Mouse (Mus musculus) gastrocnemius, adult 2 months (tissue): ENCODE data around the gene Cbarp. TPM values are rescaled to one million over a fixed set of nuclear protein-coding genes. Genes with fewer than 3 reads are reported as not detected.

Source experiments
- DNase-seq: peaks from one replicate; pipeline ENCODE4 v3.0.0; 2022
- H3K27ac ChIP-seq: fragments of 200-600 bp; 2 replicates; pipeline ENCODE4 v1.8.1; 2022; ENCODE audit warnings: mild to moderate bottlenecking
- H3K4me3 ChIP-seq: fragments of 200-600 bp; 2 replicates; pipeline ENCODE4 v1.8.1; 2022; ENCODE audit warnings: mild to moderate bottlenecking, moderate library complexity
- CTCF ChIP-seq: fragments of 200-600 bp; IDR thresholded peaks from 2 replicates; pipeline ENCODE4 v1.8.1; 2022; ENCODE audit warnings: antibody characterized with exemption, mild to moderate bottlenecking, moderate library complexity
- intact Hi-C: fragments of 180-260 bp; cut with DNase I; formaldehyde crosslinking; loops from one replicate; pipeline ENCODE4 v1.15.1; 2025
- total RNA-seq, 2 experiments: library from RNA; stranded (reverse); gene quantifications; 2 replicates each; pipeline ENCODE4 v1.2.3; 2021

Cbarp gene
- total RNA-seq, 2 experiments from 2014 or later = 1.8 to 2.3 TPM

DNA sequence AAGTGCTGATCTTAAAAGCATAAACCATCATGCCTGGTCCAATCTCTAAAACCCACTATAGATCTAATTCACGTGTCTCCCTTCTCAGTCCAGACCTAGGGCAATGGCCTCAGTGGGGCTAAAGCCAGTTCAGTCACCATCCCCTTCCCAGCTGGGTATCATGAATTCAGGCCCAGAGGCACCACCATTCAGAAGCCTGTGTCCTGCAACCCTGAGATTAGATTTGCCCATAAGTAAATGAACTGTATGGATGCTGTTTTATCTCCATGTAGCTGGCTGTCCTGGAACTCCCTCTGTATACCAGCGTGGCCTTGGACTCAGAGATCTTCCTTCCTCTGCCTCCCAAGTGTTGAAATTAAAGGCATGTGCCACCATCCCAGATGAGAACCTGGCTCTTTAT lies 37.6 kb downstream of the Cbarp start:
- H3K4me3 ChIP-seq = peak overlapping the region; percentile 95
- DNase-seq = no peak
- H3K27ac ChIP-seq = peak overlapping the region; percentile 94
- no peak for TF ChIP-seq CTCF
- intact Hi-C loops = no loop called here

DNA sequence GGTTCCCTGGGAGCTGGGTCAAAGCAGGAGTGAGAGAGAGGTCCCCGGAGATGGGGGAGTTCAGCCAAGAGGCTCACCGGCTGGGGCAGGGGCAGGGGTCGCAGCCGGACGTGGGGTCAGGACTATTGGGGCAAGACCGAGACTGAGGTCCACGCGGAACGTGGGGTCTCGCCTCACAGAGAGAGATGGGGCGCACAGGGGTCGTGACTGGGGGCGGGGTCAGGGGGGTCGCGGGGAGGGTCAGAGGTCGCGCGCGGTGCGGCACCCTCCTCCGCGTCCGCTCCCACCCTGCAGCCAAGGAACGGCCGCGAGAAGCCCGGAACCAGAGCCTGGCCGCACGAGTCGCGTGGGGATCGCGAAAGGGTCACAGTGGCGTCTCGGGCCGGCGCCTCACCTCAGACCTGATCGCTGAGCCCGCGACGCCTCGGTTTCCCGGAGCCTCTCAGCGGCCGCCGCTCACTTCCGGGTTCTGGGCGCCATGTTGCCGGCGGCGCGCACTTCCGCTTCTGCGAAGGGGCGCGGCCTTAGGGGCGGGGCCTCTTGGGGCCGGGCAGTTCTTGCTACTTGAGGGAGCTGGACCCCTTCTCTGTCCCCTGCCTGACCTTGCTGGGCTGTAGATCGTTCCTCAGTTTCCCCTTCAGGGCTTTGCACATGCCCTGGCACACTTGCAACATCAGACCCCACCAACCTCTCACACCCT lies 38.3 kb downstream of the Cbarp start:
- DNase-seq = peak; percentile 93
- TF ChIP-seq CTCF = no peak
- Histone ChIP-seq H3K27ac (peak overlapping the region; percentile 94), H3K4me3 (peak overlapping the region; percentile 95)
- intact Hi-C loops = no loop called here

DNA sequence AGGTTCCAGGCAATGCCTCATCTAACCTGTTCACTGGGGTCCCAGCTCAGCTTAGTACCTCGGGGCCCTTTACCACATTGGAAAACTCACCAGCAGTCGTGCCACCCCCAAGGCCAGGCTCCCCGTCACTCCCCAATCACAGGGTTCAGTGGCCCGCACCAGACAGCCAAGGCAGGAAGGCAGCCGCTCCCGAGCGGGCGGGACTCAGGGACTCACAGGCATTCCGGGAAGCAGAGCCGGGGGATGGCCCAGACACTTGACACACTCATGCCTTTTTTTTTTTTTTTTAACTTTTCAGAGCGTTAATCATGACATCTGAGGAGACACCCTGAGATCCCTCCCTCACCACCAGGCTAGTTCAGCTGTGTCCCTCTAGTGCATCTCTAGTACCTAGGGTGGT lies 39.7 kb downstream of the Cbarp start:
- peak overlapping the region; percentile 94; the same call in 1 of the 2 replicates for H3K27ac ChIP-seq
- intact Hi-C loops = no loop called here
- peak overlapping the region; percentile 95 for H3K4me3 ChIP-seq
- no peak for DNase-seq
- TF ChIP-seq CTCF = no peak

DNA sequence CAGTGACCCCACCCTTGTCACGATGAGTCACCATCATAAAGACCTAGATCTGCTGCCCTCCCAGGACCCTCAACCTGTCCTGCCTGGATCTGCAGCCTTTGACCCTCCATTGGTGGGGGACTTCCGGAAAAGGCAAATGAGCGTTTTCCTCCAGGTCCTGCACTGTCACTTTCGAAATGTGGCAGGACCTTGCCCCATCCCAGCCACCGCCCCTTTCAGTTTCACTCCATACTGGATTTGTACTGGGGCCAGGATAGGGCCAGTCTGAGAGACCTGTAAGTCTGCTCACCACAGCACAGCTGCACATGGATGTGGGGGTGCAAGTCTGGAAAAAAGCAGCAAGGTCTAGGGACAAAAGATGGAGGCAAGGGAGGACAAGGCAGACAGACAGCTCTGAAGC lies 42.0 kb downstream of the Cbarp start:
- Histone ChIP-seq H3K27ac (no peak overlapping the region), H3K4me3 (no peak overlapping the region)
- no peak for TF ChIP-seq CTCF
- intact Hi-C loops = no loop called here
- no peak for DNase-seq

DNA sequence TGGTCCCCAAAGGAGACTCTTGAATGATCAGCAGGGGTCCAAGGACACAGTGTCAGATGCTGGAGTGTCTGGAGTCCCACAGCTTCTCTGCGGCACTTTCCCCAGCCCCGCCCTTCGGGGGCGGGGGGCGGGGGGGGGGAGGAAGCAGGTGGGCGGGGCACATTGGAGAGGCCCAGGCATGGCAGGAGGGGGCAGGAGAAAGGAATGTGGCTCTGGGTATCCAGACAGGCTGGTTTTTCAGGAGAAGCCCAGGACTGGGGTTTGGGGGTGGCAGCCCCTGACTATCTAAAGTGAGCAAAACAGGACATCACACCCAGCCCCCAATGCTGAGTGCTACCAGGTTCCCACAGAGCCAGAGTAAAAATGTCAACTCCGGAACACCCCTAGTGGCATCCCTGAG lies 43.4 kb downstream of the Cbarp start:
- DNase-seq = no peak
- no peak for TF ChIP-seq CTCF
- no peak overlapping the region for H3K4me3 ChIP-seq
- intact Hi-C loops = no loop called here
- H3K27ac ChIP-seq = no peak overlapping the region

DNA sequence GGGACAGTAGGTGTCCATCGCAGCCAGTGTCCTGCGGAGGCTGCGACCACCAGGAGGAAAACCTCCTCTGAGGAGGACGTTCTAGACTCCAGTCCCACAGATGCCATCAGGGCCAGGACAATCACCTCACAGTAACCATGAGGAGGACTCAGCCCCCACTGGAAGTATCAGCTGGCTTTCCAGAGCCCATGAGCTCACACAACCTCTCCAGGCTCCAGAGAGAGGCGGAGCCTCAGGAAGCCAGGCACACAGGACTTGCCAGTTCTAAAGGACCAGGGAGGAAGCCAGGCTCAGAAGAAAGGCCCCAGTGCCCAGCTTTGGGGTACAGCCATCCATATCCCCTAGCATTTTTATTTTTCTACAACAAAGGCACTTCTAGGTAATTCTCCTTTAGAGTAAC lies 45.1 kb downstream of the Cbarp start:
- H3K27ac ChIP-seq = peak overlapping the region; percentile 54
- TF ChIP-seq CTCF = no peak
- intact Hi-C loops = no loop called here
- peak; percentile 50 for DNase-seq
- no peak overlapping the region for H3K4me3 ChIP-seq

DNA sequence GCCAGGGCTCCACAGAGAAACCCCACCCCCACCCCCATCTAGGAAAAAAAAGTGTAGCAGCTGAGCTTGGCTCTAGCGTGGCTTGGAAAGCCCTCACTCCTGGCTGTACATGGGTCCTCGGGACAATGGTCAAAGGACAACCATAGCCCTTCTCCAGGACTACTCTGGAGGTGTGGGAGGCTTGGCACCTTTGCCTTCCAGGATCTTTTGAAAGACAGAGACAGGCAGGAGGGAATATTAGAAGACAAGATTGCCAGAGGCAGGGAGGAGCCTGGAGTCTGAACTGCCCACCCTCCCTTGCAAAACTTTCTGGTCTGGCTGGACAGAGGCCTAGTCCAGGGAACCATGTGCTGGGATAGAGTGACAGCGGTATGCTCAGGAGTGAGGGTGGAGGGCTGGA lies 46.0 kb downstream of the Cbarp start:
- no peak for DNase-seq
- no peak for TF ChIP-seq CTCF
- intact Hi-C loops = no loop called here
- peak overlapping the region; percentile 54; the same call in 1 of the 2 replicates for H3K27ac ChIP-seq
- H3K4me3 ChIP-seq = no peak overlapping the region

DNA sequence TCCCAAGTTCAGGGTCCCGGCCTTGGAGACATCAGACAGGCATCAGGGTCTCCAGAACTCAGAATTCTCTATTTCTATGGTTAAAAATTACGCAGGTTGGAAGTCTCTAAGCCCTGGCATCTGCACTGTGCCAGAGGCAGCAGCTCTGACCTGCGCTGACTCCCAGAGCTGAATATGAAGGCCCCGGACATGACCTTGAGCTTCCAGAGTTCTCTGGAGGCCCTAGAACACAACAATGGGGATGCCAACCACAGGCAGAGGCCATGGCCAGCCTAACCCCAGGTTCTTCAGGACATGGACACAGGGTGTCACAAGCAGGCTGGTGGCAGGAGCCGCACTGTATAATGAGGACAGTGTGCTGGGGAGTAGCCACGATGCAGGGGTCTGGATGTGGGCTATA lies 46.5 kb downstream of the Cbarp start:
- Histone ChIP-seq H3K4me3 (no peak overlapping the region), H3K27ac (no peak overlapping the region; the same call in 1 of the 2 replicates)
- no peak for DNase-seq
- no peak for TF ChIP-seq CTCF
- intact Hi-C loops = no loop called here

DNA sequence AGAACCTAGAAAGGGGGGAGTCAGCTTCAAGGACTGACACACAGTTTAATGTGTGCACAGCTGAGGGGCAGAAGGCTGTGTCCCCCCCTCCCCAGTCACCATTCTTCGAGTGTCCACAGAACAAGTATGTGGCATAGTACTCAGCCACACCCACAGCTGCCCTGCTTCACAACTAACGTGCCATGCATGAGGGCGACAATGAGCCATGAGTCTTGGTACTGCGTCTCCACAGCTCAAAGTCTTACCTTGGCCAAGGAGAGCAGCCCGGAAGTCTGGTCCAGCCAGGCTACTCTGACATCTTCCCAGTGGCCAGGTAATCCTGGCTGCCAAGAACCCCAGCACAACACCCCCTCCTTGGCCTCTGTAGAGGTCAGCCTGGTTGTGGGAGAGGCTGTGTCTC lies 47.9 kb downstream of the Cbarp start:
- DNase-seq = no peak
- no peak for TF ChIP-seq CTCF
- intact Hi-C loops = no loop called here
- Histone ChIP-seq H3K4me3 (no peak overlapping the region), H3K27ac (no peak overlapping the region; the same call in 1 of the 2 replicates)

DNA sequence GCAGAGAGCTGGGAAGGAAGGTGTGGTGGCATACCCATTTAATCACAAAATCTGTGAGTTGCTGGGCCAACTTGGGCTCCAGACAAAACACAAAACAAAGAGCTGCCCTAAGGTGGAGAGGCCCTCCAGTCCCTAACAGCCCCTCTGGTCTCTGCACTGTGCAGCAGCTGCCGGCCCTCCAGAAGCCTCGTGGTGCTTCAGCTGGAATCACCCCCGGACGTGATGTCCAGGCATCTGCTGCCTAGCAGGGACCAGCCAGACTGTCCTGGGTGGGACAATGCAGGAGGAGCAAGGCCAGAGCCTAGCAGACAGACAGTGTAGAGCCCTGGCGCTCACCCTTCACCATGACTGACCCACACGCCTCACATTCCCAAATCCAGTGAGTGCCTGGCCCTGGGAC lies 49.1 kb downstream of the Cbarp start:
- intact Hi-C loops = no loop called here
- no peak overlapping the region for H3K4me3 ChIP-seq
- DNase-seq = no peak
- 0 out of 2 replicates have a peak overlapping the region, but pooled peaks have one; percentile 21 for H3K27ac ChIP-seq
- TF ChIP-seq CTCF = no peak

DNA sequence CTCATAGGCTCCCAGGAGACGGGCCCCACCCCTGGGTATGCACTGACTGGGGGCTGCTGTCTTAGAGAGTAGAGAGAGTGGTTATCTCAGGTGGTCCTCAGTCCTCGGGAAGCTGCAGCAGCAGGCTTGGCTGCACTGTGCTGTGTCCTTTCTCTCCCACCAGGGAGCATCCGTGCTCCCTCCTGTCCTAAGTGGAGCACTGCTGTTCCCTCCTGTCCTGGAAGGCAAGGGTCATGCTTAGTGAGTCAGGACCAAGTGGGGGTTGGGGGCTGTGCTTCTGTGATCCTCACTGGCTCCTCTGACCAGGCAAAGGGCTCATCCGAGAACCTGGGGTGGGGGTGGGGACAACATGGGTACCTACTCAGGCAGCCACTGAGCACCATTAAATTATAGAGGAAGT lies 51.5 kb downstream of the Cbarp start:
- no peak overlapping the region for H3K4me3 ChIP-seq
- TF ChIP-seq CTCF = no peak
- intact Hi-C loops = no loop called here
- no peak overlapping the region for H3K27ac ChIP-seq
- no peak for DNase-seq

DNA sequence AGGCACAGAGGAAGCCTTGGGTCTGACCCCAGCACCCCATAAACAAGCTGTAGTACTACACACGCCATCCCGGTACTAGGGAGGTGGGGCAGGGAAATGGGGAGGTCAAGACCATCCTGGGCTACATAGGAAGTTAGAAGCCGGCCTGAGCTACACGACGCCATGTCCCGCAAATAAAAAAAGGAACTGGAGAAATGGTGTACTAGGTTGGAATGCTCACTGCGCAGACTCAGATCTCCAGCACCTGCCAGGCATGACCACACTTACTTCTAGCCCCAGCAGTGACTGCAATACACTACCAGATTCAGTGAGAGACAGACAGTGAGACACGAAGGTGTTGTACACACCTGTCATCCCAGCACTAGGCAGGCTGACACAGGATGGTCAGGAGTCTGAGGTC lies 53.2 kb downstream of the Cbarp start:
- DNase-seq = no peak
- intact Hi-C loops = no loop called here
- peak overlapping the region; percentile 46 for H3K27ac ChIP-seq
- H3K4me3 ChIP-seq = no peak overlapping the region
- no peak for TF ChIP-seq CTCF

DNA sequence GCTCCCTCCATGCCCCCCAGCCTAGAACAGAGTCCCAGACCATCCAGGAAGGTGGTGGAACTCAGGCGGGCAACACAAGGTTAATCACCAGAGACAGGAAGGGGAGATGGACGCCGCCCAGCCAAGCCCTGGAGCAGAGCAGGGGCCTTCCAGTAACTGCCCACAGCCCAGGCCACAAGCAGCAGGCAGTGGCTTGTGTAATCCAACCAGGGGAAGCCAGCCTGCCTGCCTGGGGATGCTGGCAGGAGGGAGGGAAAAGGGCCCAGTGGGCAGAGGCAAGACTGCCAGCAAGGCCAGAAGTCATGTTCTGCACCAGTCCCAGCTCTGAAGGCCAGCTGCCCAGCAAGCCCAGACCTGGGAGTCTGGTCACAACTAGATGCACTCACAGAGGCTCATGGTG lies 53.8 kb downstream of the Cbarp start:
- peak overlapping the region; percentile 46 for H3K27ac ChIP-seq
- peak; percentile 76 for DNase-seq
- intact Hi-C loops = no loop called here

DNA sequence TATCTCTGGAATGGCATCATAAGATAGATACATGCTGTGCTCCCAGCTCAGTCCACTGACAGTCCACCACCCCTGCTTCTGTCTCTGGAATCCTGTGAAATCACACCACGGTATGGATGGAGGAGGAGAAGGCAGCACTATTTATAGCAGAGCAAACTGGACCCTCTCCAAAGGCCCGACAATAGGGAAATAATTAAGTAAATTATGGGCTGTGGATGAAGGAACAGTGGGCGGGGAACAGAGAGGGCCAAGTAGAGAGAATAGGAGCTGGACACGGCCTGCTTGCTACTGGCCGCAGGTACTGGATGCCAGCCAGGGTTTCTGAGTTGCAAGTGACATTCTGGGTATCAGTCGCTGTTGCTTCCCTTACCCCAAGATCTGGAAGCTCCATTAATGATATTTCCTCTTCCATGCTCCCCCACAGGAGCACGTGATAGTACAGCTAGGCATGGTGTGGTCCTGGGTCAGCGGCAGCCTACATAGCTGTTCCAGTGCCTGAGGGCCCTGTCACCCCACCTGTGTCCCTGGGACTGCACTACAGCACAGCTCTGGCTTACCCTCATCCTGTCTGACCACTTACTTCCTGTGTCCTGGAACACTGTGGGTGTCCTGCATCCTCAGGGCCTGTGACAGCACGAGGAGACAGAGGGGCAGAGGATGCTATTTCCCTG lies 55.7 kb downstream of the Cbarp start:
- intact Hi-C loops = no loop called here
- peak; percentile 65 for DNase-seq
- TF ChIP-seq CTCF = no peak
- Histone ChIP-seq H3K27ac (peak overlapping the region; percentile 43), H3K4me3 (no peak overlapping the region)

More for the DNA sequence above, 53.8 kb downstream of the Cbarp start:
- H3K4me3 ChIP-seq = no peak overlapping the region
- TF ChIP-seq CTCF = no peak
